In the genomic region with DNA sequence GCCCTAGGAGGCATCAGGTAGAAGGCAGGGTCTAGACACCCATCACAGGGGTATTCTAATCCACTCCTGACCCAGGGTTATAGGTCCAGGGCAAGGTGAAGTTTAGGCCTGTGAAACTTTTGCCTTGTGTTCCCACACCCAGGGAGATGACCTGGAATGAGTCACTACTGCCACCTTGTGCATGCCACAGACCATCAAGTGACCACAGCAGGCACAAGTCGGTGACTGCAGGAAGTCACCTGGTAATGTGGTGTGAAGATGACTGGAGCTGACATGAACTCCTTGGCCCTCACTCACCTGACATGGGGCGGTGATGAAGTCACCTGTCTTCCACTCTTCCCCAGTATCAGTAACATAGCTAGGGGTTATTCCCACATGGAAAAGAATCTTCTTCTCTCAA, we compare ENCODE assay signal across 13 mouse cellular contexts. TPM values are rescaled to one million over a fixed set of nuclear protein-coding genes. Genes with fewer than 3 reads are reported as not detected.
DNase-seq lines count a peak whose midpoint lies in the region; ATAC-seq and TF ChIP-seq lines count a peak whose summit lies in the region.
"Had no signal": no experiment of that assay in that cellular context is flagged by ENCODE, and none has a peak within 500 bp of the region (broad histone marks: within the 10 kb centered on the region; RNA-seq: fewer than 3 reads in every experiment).

No protein-coding gene starts in this region.

- H3K4me2 ChIP-seq in forebrain, embryonic 16.5 days (ENCODE audit: low read length): no peak overlapping the region
- H3K4me2 ChIP-seq: heart, embryonic 13.5 days; liver, embryonic 13.5 days had no signal

- ATAC-seq in forebrain, embryonic 16.5 days: no peak
- ATAC-seq: intestine, embryonic 16.5 days had no signal

- WGBS in forebrain, embryonic 10.5 days: 68% methylated on average over 2 of the region's 2 CpGs
- 68% methylated on average over 2 of the region's 2 CpGs for WGBS in forebrain, embryonic 16.5 days
- 63% methylated on average over 2 of the region's 2 CpGs for WGBS in liver, adult 2 months
- WGBS in limb, embryonic 10.5 days: 66% methylated on average over 2 of the region's 2 CpGs

- H3K4me3 ChIP-seq in forebrain, embryonic 10.5 days: no peak overlapping the region
- no peak overlapping the region for H3K4me3 ChIP-seq in forebrain, embryonic 16.5 days (replicated peaks; ENCODE audit: low read length)
- H3K4me3 ChIP-seq in liver, adult 2 months (ENCODE audit: insufficient read depth, low read depth, low read length): no peak overlapping the region
- no peak overlapping the region for H3K4me3 ChIP-seq in limb, embryonic 10.5 days
- H3K4me3 ChIP-seq: heart, embryonic 13.5 days; liver, embryonic 13.5 days; myocyte had no signal

- H3K27ac ChIP-seq in forebrain, embryonic 10.5 days: 0 out of 2 replicates have a peak overlapping the region, but pooled peaks have one; percentile 41
- no peak overlapping the region for H3K27ac ChIP-seq in forebrain, embryonic 16.5 days (ENCODE audit: low read length)
- no peak overlapping the region for H3K27ac ChIP-seq in liver, adult 2 months (replicated peaks; ENCODE audit: insufficient read depth, low read depth, low read length)
- H3K27ac ChIP-seq in limb, embryonic 10.5 days: peak overlapping the region; percentile 95; the same call in 1 of the 2 replicates
- H3K27ac ChIP-seq: liver, embryonic 13.5 days had no signal

- no peaks in the 10 kb centered on the region for H3K9me3 ChIP-seq in forebrain, embryonic 10.5 days
- no peaks in the 10 kb centered on the region for H3K9me3 ChIP-seq in forebrain, embryonic 16.5 days (ENCODE audit: control insufficient read depth, low read length)
- H3K9me3 ChIP-seq in limb, embryonic 10.5 days (replicated peaks): no peaks in the 10 kb centered on the region
- H3K9me3 ChIP-seq: heart, embryonic 13.5 days; liver, embryonic 13.5 days had no signal

- peak; percentile 16; the same call in 1 of the 2 replicates for TF ChIP-seq CTCF in liver, adult 2 months (IDR thresholded peaks at IDR 0.05; ENCODE audit: low read depth, low read length)
- peak; percentile 24; the same call in 1 of the 2 replicates for TF ChIP-seq CTCF in brain, embryonic 14.5 days (IDR thresholded peaks at IDR 0.05; ENCODE audit: borderline replicate concordance, extremely low read depth, insufficient read depth, insufficient read length)

- DNase-seq in forebrain, embryonic 10.5 days (ENCODE audit: extremely low spot score, low spot score): no peak
- DNase-seq in liver, adult 2 months (ENCODE audit: extremely low read depth, low read depth, low spot score): no peak
- DNase-seq in liver: no peak
- no peak for DNase-seq in brain, embryonic 14.5 days (ENCODE audit: low read depth)
- no peak for DNase-seq in limb, embryonic 10.5 days (ENCODE audit: low spot score)
- DNase-seq in thymus, postnatal 0 days (ENCODE audit: low spot score): no peak
- no peak for DNase-seq in left cerebral cortex, adult 9 months (ENCODE audit: low spot score in 2 of 2)
- DNase-seq: liver, embryonic 13.5 days; right cerebral cortex, adult 18-20 months had no signal

- H3K27me3 ChIP-seq in forebrain, embryonic 10.5 days (ENCODE audit: poor library complexity, severe bottlenecking): no peaks in the 10 kb centered on the region
- no peaks in the 10 kb centered on the region for H3K27me3 ChIP-seq in forebrain, embryonic 16.5 days (replicated peaks; ENCODE audit: control insufficient read depth, insufficient read depth, low read length)
- no peaks in the 10 kb centered on the region for H3K27me3 ChIP-seq in liver, adult 2 months (ENCODE audit: control insufficient read depth, insufficient read depth, low read length)
- H3K27me3 ChIP-seq in limb, embryonic 10.5 days (ENCODE audit: low read depth, poor library complexity, severe bottlenecking): no peaks in the 10 kb centered on the region
- H3K27me3 ChIP-seq: heart, embryonic 13.5 days had no signal

- H3K9ac ChIP-seq in forebrain, embryonic 16.5 days (replicated peaks; ENCODE audit: low read depth, low read length): no peak overlapping the region
- H3K9ac ChIP-seq in liver, adult 2 months (ENCODE audit: low read depth, low read length): no peak overlapping the region
- H3K9ac ChIP-seq: heart, embryonic 13.5 days; liver, embryonic 13.5 days had no signal

- no peaks in the 10 kb centered on the region for H3K79me2 ChIP-seq in liver, adult 2 months (ENCODE audit: control insufficient read depth, insufficient read depth, low read length)

- H3K4me1 ChIP-seq in forebrain, embryonic 10.5 days: peaks cover 70% of the 10 kb centered on the region
- peaks cover 30% of the 10 kb centered on the region for H3K4me1 ChIP-seq in forebrain, embryonic 16.5 days (replicated peaks; ENCODE audit: control insufficient read depth, insufficient read depth, low read length)
- H3K4me1 ChIP-seq in liver, adult 2 months (ENCODE audit: control insufficient read depth, insufficient read depth, low read length): no peaks in the 10 kb centered on the region
- H3K4me1 ChIP-seq in limb, embryonic 10.5 days: peaks cover 68% of the 10 kb centered on the region

- H3K36me3 ChIP-seq in forebrain, embryonic 10.5 days (replicated peaks): peaks cover 10% of the 10 kb centered on the region
- no peaks in the 10 kb centered on the region for H3K36me3 ChIP-seq in forebrain, embryonic 16.5 days (ENCODE audit: control insufficient read depth, insufficient read depth)
- no peaks in the 10 kb centered on the region for H3K36me3 ChIP-seq in liver, adult 2 months (ENCODE audit: control insufficient read depth, insufficient read depth, low read length)
- H3K36me3 ChIP-seq in limb, embryonic 10.5 days: peaks cover 8% of the 10 kb centered on the region
- H3K36me3 ChIP-seq: heart, embryonic 13.5 days; liver, embryonic 13.5 days had no signal

- no peak for TF ChIP-seq POLR2A in liver, adult 2 months (IDR thresholded peaks at IDR 0.05; ENCODE audit: extremely low read depth, insufficient read depth, low read length)
- TF ChIP-seq POLR2A in brain, embryonic 14.5 days (IDR thresholded peaks at IDR 0.05; ENCODE audit: borderline replicate concordance, extremely low read depth, insufficient read depth, insufficient read length, poor library complexity, severe bottlenecking): no peak

RNA-seq across cellular contexts. Expression of a gene that starts 2.5 kb away (rescaled TPM):
- 77.9 and 78.0 TPM in 2 replicates for polyA plus RNA-seq in forebrain, embryonic 10.5 days (2016; fragmentation: Nextera tagmentation; extraction: Ambion mirVana)
- 136 and 160 TPM in 2 replicates for polyA plus RNA-seq in forebrain, embryonic 16.5 days (2015; fragmentation: Nextera tagmentation; extraction: Ambion mirVana)
- total RNA-seq in liver, adult 2 months (2014; rRNA removed): 0.74 and 1.6 TPM in 2 replicates
- polyA plus RNA-seq in liver, adult 2 months (2012; rRNA removed): 1.9 and 2.1 TPM in 2 replicates
- 163 and 195 TPM in 2 replicates for polyA plus RNA-seq in brain, embryonic 14.5 days (2012; rRNA removed)
- polyA plus RNA-seq in limb, embryonic 10.5 days (2016; fragmentation: Nextera tagmentation; extraction: Ambion mirVana): 83.6 and 91.4 TPM in 2 replicates
- 12.5 and 13.7 TPM in 2 replicates for polyA plus RNA-seq in thymus, postnatal 0 days (2015; fragmentation: Nextera tagmentation; extraction: Ambion mirVana)

RNA-seq across cellular contexts. Expression of a gene that starts 18.5 kb away (rescaled TPM):
- polyA plus RNA-seq in forebrain, embryonic 10.5 days (2016; fragmentation: Nextera tagmentation; extraction: Ambion mirVana): 0.05 and 0.07 TPM in 2 replicates
- polyA plus RNA-seq in forebrain, embryonic 16.5 days (2015; fragmentation: Nextera tagmentation; extraction: Ambion mirVana): 0.15 and 0.24 TPM in 2 replicates
- total RNA-seq in liver, adult 2 months (2014; rRNA removed): under 0.01 TPM in 1 of 2 replicates, not detected in the other
- polyA plus RNA-seq in liver, adult 2 months (2012; rRNA removed): 0.04 TPM in 1 of 2 replicates, not detected in the other
- 1.4 and 1.9 TPM in 2 replicates for polyA plus RNA-seq in brain, embryonic 14.5 days (2012; rRNA removed)
- 0.01 TPM in 1 of 2 replicates, not detected in the other for polyA plus RNA-seq in limb, embryonic 10.5 days (2016; fragmentation: Nextera tagmentation; extraction: Ambion mirVana)
- 0.04 TPM in 2 replicates for polyA plus RNA-seq in thymus, postnatal 0 days (2015; fragmentation: Nextera tagmentation; extraction: Ambion mirVana)

RNA-seq across cellular contexts. Expression of a gene that starts 39.1 kb away (rescaled TPM):
- polyA plus RNA-seq in forebrain, embryonic 10.5 days (2016; fragmentation: Nextera tagmentation; extraction: Ambion mirVana): 33.8 and 37.2 TPM in 2 replicates
- 30.4 and 32.5 TPM in 2 replicates for polyA plus RNA-seq in forebrain, embryonic 16.5 days (2015; fragmentation: Nextera tagmentation; extraction: Ambion mirVana)
- total RNA-seq in liver, adult 2 months (2014; rRNA removed): 8.7 and 10.7 TPM in 2 replicates
- polyA plus RNA-seq in liver, adult 2 months (2012; rRNA removed): 16.4 and 22.4 TPM in 2 replicates
- 31.0 and 32.8 TPM in 2 replicates for polyA plus RNA-seq in brain, embryonic 14.5 days (2012; rRNA removed)
- polyA plus RNA-seq in limb, embryonic 10.5 days (2016; fragmentation: Nextera tagmentation; extraction: Ambion mirVana): 33.9 and 36.8 TPM in 2 replicates
- polyA plus RNA-seq in thymus, postnatal 0 days (2015; fragmentation: Nextera tagmentation; extraction: Ambion mirVana): 22.2 and 24.5 TPM in 2 replicates

RNA-seq across cellular contexts. Expression of a gene that starts 47.9 kb away (rescaled TPM):
- 1.00 and 1.2 TPM in 2 replicates for polyA plus RNA-seq in forebrain, embryonic 10.5 days (2016; fragmentation: Nextera tagmentation; extraction: Ambion mirVana)
- 2.2 and 2.3 TPM in 2 replicates for polyA plus RNA-seq in forebrain, embryonic 16.5 days (2015; fragmentation: Nextera tagmentation; extraction: Ambion mirVana)
- total RNA-seq in liver, adult 2 months (2014; rRNA removed): 0.81 and 0.92 TPM in 2 replicates
- 0.40 and 0.84 TPM in 2 replicates for polyA plus RNA-seq in liver, adult 2 months (2012; rRNA removed)
- 1.8 and 2.2 TPM in 2 replicates for polyA plus RNA-seq in brain, embryonic 14.5 days (2012; rRNA removed)
- 0.49 and 0.54 TPM in 2 replicates for polyA plus RNA-seq in limb, embryonic 10.5 days (2016; fragmentation: Nextera tagmentation; extraction: Ambion mirVana)
- polyA plus RNA-seq in thymus, postnatal 0 days (2015; fragmentation: Nextera tagmentation; extraction: Ambion mirVana): 15.9 and 17.1 TPM in 2 replicates

Comparison
In these comparisons a context has a peak if more than half of its experiments do, and no peak if none do; other contexts are left out.
1. H3K27ac ChIP-seq: peak in forebrain, embryonic 10.5 days (single experiment) and limb, embryonic 10.5 days (single experiment); none in forebrain, embryonic 16.5 days (single experiment) and liver, adult 2 months (single experiment).